Mouse (Mus musculus): ENCODE results near the gene Gm45233. TPM values are rescaled to one million over a fixed set of nuclear protein-coding genes. Genes with fewer than 3 reads are reported as not detected.

Gene Gm45233
- 0.39 and 0.93 TPM in 2 replicates for polyA plus RNA-seq (2012)

GRCm38 (mm10) chr7:43443917-43444293, at the start of gene Gm45233, which contains the start of gene Etfb:
Gm45233 (plus strand) TSS chr7:43444128.
Etfb (plus strand) TSS chr7:43444083.

GRCm38 (mm10) chr7:43408131-43408553, 35.8 kb upstream of the Gm45233 start, which contains the start of gene Siglecg:
Siglecg (plus strand) TSS chr7:43408204.

GRCm38 (mm10) chr7:43427406-43427805, 16.5 kb upstream of the Gm45233 start, which contains the start of gene Lim2:
Lim2 (plus strand) TSS chr7:43427670.

GRCm38 (mm10) chr7:43436341-43437255, 7.3 kb upstream of the Gm45233 start, which contains the start of gene Nkg7:
Nkg7 (plus strand) TSS chr7:43437073.

GRCm38 (mm10) chr7:43440482-43440881, 3.4 kb upstream of the Gm45233 start, which contains the start of gene Cldnd2:
Cldnd2 (plus strand) TSS chr7:43440782.

DNA sequence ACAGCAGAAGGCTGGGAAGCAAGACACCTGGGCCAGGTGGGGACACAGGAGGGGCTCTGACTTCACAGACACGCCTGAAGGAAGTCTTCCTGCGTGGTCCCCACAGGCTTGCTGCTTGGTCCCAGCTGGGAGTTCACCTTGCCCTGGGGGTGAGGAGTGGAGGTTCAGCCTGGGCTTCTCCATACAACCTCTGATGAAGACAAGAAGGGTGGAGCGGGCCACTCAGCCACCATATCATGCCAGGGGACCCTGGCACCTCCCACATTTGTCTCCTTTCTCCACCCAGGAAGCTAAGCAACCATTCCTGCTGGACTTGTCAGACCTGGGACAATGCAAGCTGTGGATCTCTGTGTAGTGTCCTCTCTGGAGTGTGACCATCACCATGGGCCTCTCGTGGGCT, 18.9 kb downstream of the Gm45233 start, which contains the start of gene Vsig10l:
Vsig10l (plus strand) TSS at position 301 of the 400 bp plus-strand sequence.

GRCm38 (mm10) chr7:43489631-43490125, 45.8 kb downstream of the Gm45233 start, which contains the start of gene Iglon5:
Iglon5 (minus strand) TSS chr7:43490075.

Other genes starting within 250 kb of the Gm45233 start
- 3.8 and 4.9 TPM in 2 replicates for gene Zfp715, start 130.8 kb upstream of the Gm45233 start, polyA plus RNA-seq (2012)
- gene Siglecf, start 92.8 kb upstream of the Gm45233 start, polyA plus RNA-seq (2012): 9.8 and 10.6 TPM in 2 replicates
- 9.9 and 20.2 TPM in 2 replicates for gene Siglecg, start 35.9 kb upstream of the Gm45233 start, polyA plus RNA-seq (2012)
- 3.0 and 3.5 TPM in 2 replicates for gene Lim2, start 16.5 kb upstream of the Gm45233 start, polyA plus RNA-seq (2012)
- gene Nkg7, start 7.1 kb upstream of the Gm45233 start, polyA plus RNA-seq (2012): 20.5 and 36.9 TPM in 2 replicates
- gene Cldnd2, start 3.3 kb upstream of the Gm45233 start, polyA plus RNA-seq (2012): 0.26 TPM in 1 of 2 replicates, not detected in the other
- gene Etfb, start within 50 bp of the Gm45233 start, polyA plus RNA-seq (2012): 228 and 243 TPM in 2 replicates
- 21.8 and 23.6 TPM in 2 replicates for gene Vsig10l, start 19.0 kb downstream of the Gm45233 start, polyA plus RNA-seq (2012)
- 0.09 TPM in 1 of 2 replicates, not detected in the other for gene Iglon5, start 45.9 kb downstream of the Gm45233 start, polyA plus RNA-seq (2012)
- gene 4931406B18Rik, start 61.8 kb downstream of the Gm45233 start, polyA plus RNA-seq (2012): 0.05 and 0.07 TPM in 2 replicates
- 3.4 and 4.1 TPM in 2 replicates for gene Cd33, start 100.3 kb downstream of the Gm45233 start, polyA plus RNA-seq (2012)
- 0.25 and 0.46 TPM in 2 replicates for gene Zfp658, start 118.1 kb downstream of the Gm45233 start, polyA plus RNA-seq (2012)
- 0.04 and 0.14 TPM in 2 replicates for gene Zfp719, start 135.5 kb downstream of the Gm45233 start, polyA plus RNA-seq (2012)
- gene Zfp819, start 163.0 kb downstream of the Gm45233 start, polyA plus RNA-seq (2012): not detected in 2 replicates
- not detected in 2 replicates for gene Ceacam18, start 190.6 kb downstream of the Gm45233 start, polyA plus RNA-seq (2012)
- 0.99 and 3.2 TPM in 2 replicates for gene Siglece, start 216.0 kb downstream of the Gm45233 start, polyA plus RNA-seq (2012)
- 18.6 and 19.4 TPM in 2 replicates for gene Ctu1, start 227.9 kb downstream of the Gm45233 start, polyA plus RNA-seq (2012)
- not detected in 2 replicates for gene Klk14, start 246.3 kb downstream of the Gm45233 start, polyA plus RNA-seq (2012)

All from megakaryocyte-erythroid progenitor cell, adult 5 weeks (primary cell).